Mouse (Mus musculus): Measurements from ENCODE around the gene Hdc. TPM values are rescaled to one million over a fixed set of nuclear protein-coding genes. Genes with fewer than 3 reads are reported as not detected.

Hdc gene
- polyA plus RNA-seq, 1 experiment from 2014 or later, result 7.4 TPM

DNA sequence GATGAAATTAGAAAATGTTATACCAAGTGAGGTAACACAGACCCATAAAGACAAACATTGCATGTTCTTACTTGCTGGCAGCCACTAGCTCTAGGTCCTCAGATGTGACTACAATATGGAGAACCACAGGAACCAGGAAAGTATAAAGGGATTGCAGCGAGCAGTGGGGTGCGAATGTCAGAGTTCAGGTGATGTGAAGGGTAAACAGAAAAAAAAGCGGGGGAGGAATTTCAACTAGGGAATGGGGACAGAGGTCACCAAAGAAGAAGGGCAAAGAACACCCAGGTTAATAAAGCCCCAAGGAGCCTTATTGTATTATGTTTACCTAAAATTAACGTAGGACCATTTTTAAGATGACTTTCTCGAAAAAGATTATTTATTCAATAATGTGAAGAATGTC, 73.8 kb downstream of the Hdc start:
- WGBS, result 43% methylated on average over 5 of the region's 5 CpGs
- H3K9me3 ChIP-seq, result no peaks in the 10 kb centered on the region
- no peak for ATAC-seq (ENCODE audit: borderline replicate concordance, extremely low read depth, low FRiP score, low TSS enrichment)
- no peaks in the 10 kb centered on the region for H3K4me1 ChIP-seq
- no peaks in the 10 kb centered on the region for H3K36me3 ChIP-seq
- H3K9ac ChIP-seq, result no peak overlapping the region
- no peak overlapping the region for H3K4me2 ChIP-seq
- no peaks in the 10 kb centered on the region for H3K27me3 ChIP-seq
- H3K27ac ChIP-seq, result no peak overlapping the region
- no peak overlapping the region for H3K4me3 ChIP-seq

Other genes with a start within 250 kb of the Hdc start
- gene Atp8b4, start 118.6 kb downstream of the Hdc start, polyA plus RNA-seq (2015; fragmentation: Nextera tagmentation; extraction: Ambion mirVana), result 0.78 and 1.2 TPM in 2 replicates
- 1.3 and 1.5 TPM in 2 replicates for gene Slc27a2, start 66.9 kb downstream of the Hdc start, polyA plus RNA-seq (2015; fragmentation: Nextera tagmentation; extraction: Ambion mirVana)
- gene Gabpb1, start 57.0 kb upstream of the Hdc start, polyA plus RNA-seq (2015; fragmentation: Nextera tagmentation; extraction: Ambion mirVana), result 61.8 and 62.0 TPM in 2 replicates
- 40.8 and 44.1 TPM in 2 replicates for gene Usp8, start 88.0 kb upstream of the Hdc start, polyA plus RNA-seq (2015; fragmentation: Nextera tagmentation; extraction: Ambion mirVana)
- 2.1 and 2.3 TPM in 2 replicates for gene Usp50, start 164.2 kb upstream of the Hdc start, polyA plus RNA-seq (2015; fragmentation: Nextera tagmentation; extraction: Ambion mirVana)